Mouse (Mus musculus) myocyte (in vitro differentiated cells): Measurements from ENCODE around the gene Gm20388.

Source experiments
- CEBPB ChIP-seq: IDR thresholded peaks from 2 replicates; pipeline ENCODE4 v1.6.1; 2011; ENCODE audit warnings: mild to moderate bottlenecking, moderate library complexity; ENCODE audit not compliant: poor library complexity, insufficient read depth, severe bottlenecking
- E2F4 ChIP-seq: IDR thresholded peaks from one replicate; pipeline ENCODE4 v1.6.1; 2011; ENCODE audit warnings: mild to moderate bottlenecking, control low read depth, moderate library complexity; ENCODE audit not compliant: insufficient read depth
- MAX ChIP-seq: IDR thresholded peaks from one replicate; pipeline ENCODE4 v1.6.1; 2011; ENCODE audit warnings: low read depth, mild to moderate bottlenecking, control low read depth
- MYOG ChIP-seq, 3 experiments: IDR thresholded peaks; one replicate each; pipeline ENCODE4 v1.6.1; 2011; ENCODE audit warnings: control low read depth in 2 of 3, low read depth in 2 of 3, mild to moderate bottlenecking in 2 of 3; ENCODE audit not compliant: insufficient read length in 2 of 3, control insufficient read depth in 1 of 3, insufficient read depth in 1 of 3
- POLR2A ChIP-seq: IDR thresholded peaks from one replicate; pipeline ENCODE4 v1.6.1; 2011; ENCODE audit warnings: low read depth, mild to moderate bottlenecking, control low read depth, moderate library complexity; ENCODE audit not compliant: insufficient read length
- POLR2AphosphoS2 ChIP-seq: IDR thresholded peaks from one replicate; pipeline ENCODE4 v1.6.1; 2011; ENCODE audit warnings: low read depth, control low read depth; ENCODE audit not compliant: insufficient read length
- REST ChIP-seq: IDR thresholded peaks from one replicate; pipeline ENCODE4 v1.6.1; 2011; ENCODE audit warnings: mild to moderate bottlenecking, control low read depth, moderate library complexity; ENCODE audit not compliant: insufficient read depth, insufficient read length
- SRF ChIP-seq: IDR thresholded peaks from one replicate; pipeline ENCODE4 v1.6.1; 2011; ENCODE audit warnings: low read depth; ENCODE audit not compliant: control insufficient read depth, insufficient read length
- TCF12 ChIP-seq: IDR thresholded peaks from one replicate; pipeline ENCODE4 v1.6.1; 2011; ENCODE audit warnings: mild to moderate bottlenecking, control low read depth; ENCODE audit not compliant: poor library complexity, insufficient read depth, severe bottlenecking
- TCF3 ChIP-seq: IDR thresholded peaks from one replicate; pipeline ENCODE4 v1.6.1; 2011; ENCODE audit warnings: low read depth, control low read depth; ENCODE audit not compliant: insufficient read length

GRCm38 (mm10) chr8:123892586-123893155, 3982.0 kb downstream of the Gm20388 start:
- peak in 1 of 3 experiments; percentile 3 for TF ChIP-seq MYOG (IDR thresholded peaks at IDR 0.05; ENCODE audit: control insufficient read depth in 1 of 3, insufficient read depth in 1 of 3, insufficient read length in 2 of 3, low read depth in 2 of 3)
- TF ChIP-seq POLR2A: peak; percentile 65
- TF ChIP-seq POLR2AphosphoS2: peak; percentile 75
- TF ChIP-seq CEBPB: no peak
- TF ChIP-seq E2F4: no peak
- no peak for TF ChIP-seq MAX
- TF ChIP-seq TCF12: no peak
- TF ChIP-seq TCF3: no peak
- TF ChIP-seq SRF: no peak
- TF ChIP-seq REST: no peak
